Mouse (Mus musculus) megakaryocyte, adult 5-6 weeks (primary cell): ENCODE data around the gene Foxo1. TPM values are rescaled to one million over a fixed set of nuclear protein-coding genes. Genes with fewer than 3 reads are reported as not detected.
A peak's percentile ranks its signal among the peaks of the same experiment; 100 is the strongest.

Experiments
- ATAC-seq: 2 replicates; pipeline ENCODE4 v1.8.0; 2016; ENCODE audit warnings: mild to moderate bottlenecking, inconsistent platforms; ENCODE audit not compliant: poor library complexity, severe bottlenecking
- total RNA-seq, 2 experiments: library from RNA; stranded (forward) in 1 of 2; stranded (reverse) in 1 of 2; fragments of 153-499, 151-499 nt in 1 of 2; fragments of 221-1000, 200-1000 nt in 1 of 2; gene quantifications; 2 replicates each; pipeline versions ENCODE4 v1.2.3 to v1.2.4; 2015 to 2017

The Foxo1 gene
- total RNA-seq, 2 experiments from 2014 or later = 1.6 to 10.0 TPM

DNA sequence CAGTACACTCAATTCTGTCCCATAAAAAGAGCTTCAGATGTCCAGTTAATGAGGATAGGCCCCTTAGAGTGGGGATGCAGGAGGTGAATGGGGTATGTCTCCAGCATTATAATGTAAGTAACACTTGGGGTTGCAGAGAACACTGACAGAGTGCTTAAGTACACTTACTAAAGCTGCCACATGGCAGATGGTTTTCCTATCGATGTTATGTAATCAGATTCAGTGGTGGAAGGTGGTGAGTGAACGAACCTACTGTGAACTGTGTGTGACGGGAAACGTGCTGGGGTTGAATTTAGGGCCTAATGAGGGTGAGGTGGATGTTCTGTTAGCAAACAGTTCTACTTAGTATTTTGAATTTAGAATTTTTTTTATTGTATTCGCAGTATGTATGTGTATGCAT lies 35.2 kb downstream of the Foxo1 start:
- no peak for ATAC-seq

DNA sequence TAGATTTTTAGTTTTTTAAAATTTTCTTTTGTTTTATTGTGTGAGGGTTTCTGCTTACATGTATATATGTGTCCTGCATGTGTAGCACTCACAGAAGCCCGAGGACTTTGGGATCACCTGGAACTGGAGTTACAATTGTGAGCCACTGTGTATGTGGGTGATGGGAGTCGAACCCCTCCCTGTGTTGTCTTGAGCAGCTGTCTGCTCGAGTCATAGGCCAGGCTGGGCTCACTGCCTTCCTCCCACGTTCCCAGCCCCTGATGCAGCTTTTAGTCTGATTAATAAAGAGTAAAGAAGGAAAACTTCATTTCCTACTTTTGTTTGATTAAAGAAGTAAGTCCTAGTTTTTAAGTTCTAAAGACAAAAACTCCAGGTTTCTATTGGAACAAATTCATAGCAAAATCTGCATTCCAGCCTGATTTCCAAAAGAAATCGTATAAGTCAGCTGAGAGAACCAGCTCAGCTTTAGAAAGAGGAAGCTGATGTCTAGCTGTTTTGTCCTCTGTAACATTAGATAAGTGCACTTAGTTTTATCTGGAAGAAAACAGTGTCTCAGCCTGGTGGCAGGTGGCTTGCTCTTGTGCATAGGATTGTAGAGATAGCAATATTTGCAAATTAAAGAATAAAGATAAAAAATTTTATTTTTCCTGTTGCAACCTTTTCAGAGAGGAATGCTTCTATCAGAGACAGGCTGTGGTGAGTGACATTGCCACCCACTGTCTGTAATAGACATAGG lies 40.6 kb downstream of the Foxo1 start:
- no peak for ATAC-seq

DNA sequence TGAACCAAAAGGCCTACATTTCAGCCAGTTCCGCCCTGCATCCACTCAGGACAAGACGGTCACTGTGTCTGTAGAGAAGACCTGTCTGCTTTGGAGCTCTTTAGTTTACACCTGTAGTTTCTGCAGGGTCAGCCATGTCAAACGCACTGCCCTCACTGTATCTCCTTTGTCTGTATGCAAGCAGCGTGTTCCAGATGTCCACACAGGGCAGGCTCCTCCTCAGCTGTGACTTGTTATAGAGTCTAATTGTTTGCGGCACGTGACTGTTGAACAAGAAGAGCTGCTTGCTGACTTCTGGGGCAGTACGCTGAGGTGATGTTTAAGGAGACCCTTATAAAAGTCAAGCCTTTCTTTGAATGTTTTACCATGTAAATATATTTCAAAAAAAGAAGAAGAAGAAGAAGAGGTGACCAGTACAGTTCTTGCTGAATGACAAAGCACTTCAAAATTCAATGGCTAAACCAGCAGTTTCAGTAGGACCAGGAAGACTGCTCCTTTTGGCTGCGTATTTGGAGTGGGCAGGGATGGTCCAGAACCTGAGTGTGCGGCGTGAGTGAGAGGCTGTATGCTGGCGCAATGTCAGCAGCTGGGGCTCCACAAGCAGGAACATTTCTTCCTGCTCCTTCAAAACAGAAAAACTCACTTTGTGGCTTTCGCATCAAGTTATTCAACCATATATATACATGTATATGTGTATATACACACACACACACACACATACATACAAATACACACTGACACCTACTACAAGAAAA lies 52.6 kb downstream of the Foxo1 start:
- ATAC-seq = no peak

DNA sequence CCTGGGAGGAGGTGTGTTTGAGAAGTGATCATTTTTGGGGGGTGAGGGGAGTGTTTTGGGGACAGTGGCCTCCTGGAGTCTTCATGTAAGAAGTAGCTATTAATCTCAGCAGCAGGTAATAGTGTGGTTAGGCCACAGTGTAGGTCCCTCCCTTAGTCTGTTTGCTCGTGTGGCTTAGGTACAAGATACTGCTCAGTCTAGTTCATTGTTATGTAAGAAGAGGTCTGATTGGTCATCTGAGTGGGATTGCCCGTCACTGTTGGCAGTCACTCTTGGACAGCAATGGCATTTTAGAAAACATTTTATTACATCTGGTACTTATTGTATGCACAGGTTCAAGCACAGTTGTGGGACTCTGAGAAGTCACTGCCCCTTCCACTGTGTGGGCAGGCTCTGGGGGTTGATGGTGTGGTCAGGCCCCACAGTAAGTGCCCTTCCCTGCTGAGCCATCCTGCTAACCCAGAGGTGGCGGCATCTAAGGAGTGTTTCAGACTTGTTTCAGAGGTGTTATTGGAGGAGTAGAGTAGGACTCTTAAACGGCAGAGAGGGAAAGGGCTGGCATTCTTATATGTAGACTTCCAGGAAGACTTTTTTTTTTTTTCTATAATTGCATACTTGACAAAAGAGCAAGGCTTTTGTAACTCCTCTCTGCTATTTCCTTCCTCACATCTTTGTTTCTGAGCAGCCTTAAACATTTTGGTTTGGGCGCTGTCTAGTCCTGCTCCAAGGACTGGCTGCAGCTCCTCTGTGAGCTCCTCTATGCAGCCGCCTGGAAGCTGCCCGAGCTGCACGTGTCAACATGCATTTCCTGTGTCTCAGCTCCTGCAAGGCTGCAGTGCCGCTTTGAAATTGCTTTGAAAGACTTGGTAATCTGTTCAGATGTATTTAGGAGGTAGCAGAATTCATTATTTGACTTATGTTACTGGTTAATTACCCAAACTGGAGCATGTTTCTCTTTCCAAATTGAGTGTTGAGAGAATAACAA lies 54.6 kb downstream of the Foxo1 start:
- no peak for ATAC-seq

DNA sequence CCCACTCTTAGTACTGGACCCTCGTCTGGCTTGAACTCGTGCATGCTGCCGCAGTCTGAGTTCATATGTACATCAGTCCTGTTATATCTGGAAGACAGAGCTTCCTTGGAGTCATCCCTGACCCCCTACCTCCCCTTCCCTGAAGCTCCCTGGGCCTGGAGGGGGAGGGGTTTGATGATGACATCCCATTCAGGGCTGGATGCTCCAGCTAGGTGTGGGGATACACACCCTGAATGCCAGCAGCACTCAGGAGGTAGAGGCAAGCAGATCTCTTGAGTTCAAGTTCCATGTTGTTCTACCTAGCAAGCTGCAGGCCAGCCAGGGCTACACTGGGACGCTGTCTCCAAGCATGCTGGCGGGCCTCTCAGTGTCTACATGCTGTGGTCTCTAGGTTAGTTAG lies 56.9 kb downstream of the Foxo1 start:
- ATAC-seq = no peak

DNA sequence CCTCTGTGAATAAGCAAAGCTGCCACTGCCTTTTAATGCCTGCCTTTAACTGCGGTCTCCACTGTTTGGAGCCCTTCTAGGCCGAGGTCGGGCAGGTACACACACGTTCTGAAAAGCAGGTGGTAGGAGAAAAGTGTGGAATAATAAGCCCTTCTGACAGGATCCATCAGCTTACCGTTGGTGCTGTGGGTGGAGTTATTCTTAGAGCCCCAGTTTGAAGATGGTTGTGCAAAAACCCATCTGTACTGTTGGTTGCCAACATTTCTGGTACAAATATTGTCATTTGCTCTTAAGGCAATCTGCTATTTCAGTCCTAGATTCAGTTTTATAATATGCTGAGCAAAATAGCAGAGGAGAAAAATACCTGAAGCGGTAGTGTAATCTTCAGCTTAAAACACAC lies 58.6 kb downstream of the Foxo1 start:
- ATAC-seq = no peak

GRCm38 (mm10) chr3:52327146-52327545 lies 59.0 kb downstream of the Foxo1 start:
- ATAC-seq = no peak

- ATAC-seq = no peak
Measured at GRCm38 (mm10) chr3:52331709-52332108, 63.6 kb downstream of the Foxo1 start.

DNA sequence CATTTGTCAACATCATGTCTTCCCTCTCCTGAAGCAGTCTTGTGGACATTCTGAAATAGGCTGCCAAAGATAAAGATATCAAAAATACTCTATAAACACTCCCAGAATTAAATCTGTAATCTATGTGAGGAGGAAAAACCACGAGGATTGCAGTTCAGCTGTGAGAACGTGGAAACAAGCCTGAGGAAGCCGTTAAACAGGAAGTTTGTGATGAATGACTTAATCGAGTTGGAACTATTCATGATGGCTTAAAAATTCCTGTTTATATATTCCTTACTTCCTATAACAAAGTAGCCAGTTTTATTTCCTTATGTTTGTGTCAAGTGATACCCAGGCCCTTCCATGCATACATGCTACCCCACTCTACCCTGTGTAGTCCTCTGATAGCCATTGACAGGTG lies 70.6 kb downstream of the Foxo1 start:
- no peak for ATAC-seq

DNA sequence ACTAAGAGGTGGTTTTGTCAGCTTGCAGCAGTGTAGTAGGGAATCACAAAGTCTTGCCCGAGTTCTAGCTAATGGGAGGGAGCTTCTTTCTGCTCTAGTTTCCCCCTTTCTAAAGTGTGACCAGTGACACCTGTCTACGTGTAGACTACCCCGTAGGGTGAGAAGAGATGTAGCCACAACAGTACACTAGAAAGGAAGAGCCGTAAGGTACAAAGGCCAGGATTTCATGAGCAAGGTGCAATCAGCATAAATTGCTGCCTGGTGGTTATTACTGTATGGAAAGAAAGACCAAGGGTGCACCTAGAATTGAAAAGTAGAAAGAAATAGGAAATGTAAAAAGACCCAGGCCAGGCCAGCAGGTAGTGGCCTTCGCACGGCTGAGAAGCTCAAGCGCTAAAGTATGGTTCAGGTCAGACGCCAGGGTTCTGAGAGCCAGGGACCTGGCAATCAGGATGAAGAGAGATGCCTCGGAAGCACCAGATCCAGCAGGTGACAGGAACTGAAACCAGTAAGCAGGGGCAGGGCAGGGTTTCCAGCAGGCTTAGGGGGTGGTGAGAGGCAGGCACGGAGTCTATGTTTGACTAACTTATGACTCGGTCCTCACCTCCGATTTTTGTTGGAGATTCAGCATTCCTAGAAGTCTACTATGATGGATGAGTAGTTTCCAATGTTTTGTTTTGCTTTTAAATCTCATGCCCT lies 72.3 kb downstream of the Foxo1 start:
- no peak for ATAC-seq

DNA sequence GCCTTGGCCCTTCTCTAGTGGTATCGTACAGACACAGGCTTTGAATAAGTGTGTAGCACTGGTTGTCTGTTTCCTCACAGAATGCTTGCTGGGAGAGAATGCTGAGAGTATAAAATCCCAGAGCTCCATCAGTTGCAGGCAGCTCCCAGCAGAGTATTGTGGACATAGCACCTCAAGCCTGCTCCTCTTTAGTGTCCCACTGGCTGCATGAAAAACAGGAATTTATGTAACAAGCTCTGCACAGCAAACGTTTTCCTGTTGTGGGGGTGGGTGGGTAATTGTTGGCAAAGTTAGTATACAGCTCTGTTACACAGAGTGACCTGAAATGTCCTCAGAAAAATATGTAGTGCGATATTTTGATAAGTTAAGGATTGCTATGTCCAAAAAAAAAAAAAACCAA lies 74.1 kb downstream of the Foxo1 start:
- no peak for ATAC-seq

GRCm38 (mm10) chr3:52342801-52343200 lies 74.7 kb downstream of the Foxo1 start:
- no peak for ATAC-seq

DNA sequence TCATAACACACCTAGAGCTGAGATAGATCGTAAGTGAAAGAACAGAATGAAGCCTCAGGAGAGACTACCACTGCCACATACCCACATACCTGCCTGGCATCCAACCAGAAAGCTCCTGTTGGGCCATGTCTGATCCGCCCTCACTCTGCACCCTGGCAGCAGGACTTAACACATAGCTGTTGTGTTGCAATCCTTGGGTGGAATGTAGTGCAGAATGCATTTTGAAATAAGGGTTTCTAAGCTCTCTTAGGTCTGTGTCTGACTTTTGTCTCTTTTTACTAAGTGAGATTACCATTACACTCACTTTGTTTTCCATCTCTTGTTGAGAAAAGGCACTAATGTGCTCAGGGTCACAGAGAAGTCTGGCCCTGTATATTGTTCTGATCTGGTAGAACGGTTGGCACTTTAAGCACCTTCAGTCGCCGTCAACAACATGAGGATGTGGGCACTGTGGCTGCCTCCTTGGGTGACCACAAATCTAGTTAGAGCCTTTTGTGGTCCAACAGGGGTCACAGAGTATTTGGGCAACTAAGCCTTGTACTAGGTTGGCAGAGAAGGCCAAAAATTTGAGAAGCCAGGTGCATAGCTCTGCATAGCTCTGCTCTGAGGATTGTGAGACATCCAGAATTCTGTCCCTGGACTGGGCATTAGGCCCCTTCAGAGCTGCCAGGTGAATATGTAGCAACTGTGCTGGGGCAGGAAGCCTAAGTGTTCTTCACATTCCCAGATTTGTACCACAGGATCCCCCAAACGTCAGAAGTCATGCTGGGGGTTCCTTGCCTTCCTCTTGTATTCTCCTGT lies 75.3 kb downstream of the Foxo1 start:
- ATAC-seq = peak; percentile 85

GRCm38 (mm10) chr3:52345881-52346280 lies 77.7 kb downstream of the Foxo1 start:
- no peak for ATAC-seq

GRCm38 (mm10) chr3:52346986-52347710 lies 79.0 kb downstream of the Foxo1 start:
- no peak for ATAC-seq

GRCm38 (mm10) chr3:52347980-52348622 lies 80.0 kb downstream of the Foxo1 start:
- no peak for ATAC-seq

DNA sequence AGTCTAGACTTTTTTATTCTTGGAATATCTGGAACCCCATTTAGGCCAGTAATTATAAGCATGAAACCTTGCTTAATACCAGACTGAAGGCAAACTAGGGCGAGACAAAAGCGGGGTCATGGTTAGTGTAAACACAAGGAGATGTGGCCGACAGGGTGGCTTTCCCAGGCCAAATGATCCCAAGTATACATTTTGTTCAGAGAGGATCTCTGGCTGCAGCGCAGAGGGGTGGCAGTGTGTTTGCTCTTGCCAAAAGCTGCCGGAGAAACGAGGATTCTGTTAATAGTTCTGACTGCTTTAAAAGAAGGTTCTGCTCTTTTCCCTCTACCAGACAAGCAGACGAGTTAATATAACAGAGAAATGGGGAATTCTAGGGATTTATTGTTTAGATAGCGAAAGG lies 82.5 kb downstream of the Foxo1 start:
- no peak for ATAC-seq

- no peak for ATAC-seq
Measured at GRCm38 (mm10) chr3:52351901-52352300, 83.8 kb downstream of the Foxo1 start.

DNA sequence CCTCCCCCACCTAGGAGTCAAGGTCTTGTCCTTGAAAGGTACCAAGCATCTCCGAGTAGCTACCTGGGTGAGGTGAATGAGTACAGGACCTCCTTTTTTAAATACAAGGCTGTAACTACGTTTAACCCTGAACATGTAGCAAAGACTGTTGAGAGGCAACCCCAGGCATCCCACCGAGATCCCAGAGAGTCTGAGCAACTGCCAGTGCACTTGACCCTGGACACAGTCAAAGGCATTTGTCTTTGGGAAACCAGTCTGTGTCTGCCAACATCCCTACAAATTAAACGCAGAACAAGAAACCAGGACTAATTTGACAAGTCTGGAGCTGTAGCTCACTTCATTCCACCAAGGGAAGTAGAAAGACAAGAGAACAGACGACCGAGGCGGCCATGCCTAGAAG lies 86.1 kb downstream of the Foxo1 start:
- no peak for ATAC-seq
